Mouse (Mus musculus) left cerebral cortex, adult 2 months (tissue): ENCODE results near the gene Mpnd. TPM values are rescaled to one million over a fixed set of nuclear protein-coding genes. Genes with fewer than 3 reads are reported as not detected.

Experiments used
- DNase-seq, 2 experiments: peaks; one replicate each; pipeline ENCODE4 v3.0.0; 2021 to 2022; ENCODE audit warnings: low spot score in 2 of 2, mixed read lengths in 1 of 2; ENCODE audit errors: extremely low spot score in 1 of 2
- H3K27ac ChIP-seq: fragments of 200-600 bp; 2 replicates; pipeline ENCODE4 v1.8.1; 2022
- H3K4me3 ChIP-seq: fragments of 200-600 bp; 2 replicates; pipeline ENCODE4 v1.8.1; 2022
- CTCF ChIP-seq: fragments of 200-600 bp; IDR thresholded peaks from 2 replicates; pipeline ENCODE4 v1.8.1; 2022; ENCODE audit warnings: antibody characterized with exemption, mild to moderate bottlenecking, moderate library complexity
- intact Hi-C: fragments of 180-260 bp; cut with DNase I; formaldehyde crosslinking; loops from one replicate; pipeline ENCODE4 v1.15.1; 2025
- total RNA-seq, 2 experiments: library from RNA; stranded (reverse); gene quantifications; 2 replicates each; pipeline ENCODE4 v1.2.3; 2021

Mpnd gene
- total RNA-seq, 2 experiments from 2014 or later: 90.8 to 91.2 TPM

- no peak for DNase-seq
- Histone ChIP-seq H3K27ac (no peak overlapping the region), H3K4me3 (no peak overlapping the region)
- no peak for TF ChIP-seq CTCF
- intact Hi-C loops: no loop called here
Measured at GRCm38 (mm10) chr17:56032831-56033230, 27.3 kb downstream of the Mpnd start.

DNA sequence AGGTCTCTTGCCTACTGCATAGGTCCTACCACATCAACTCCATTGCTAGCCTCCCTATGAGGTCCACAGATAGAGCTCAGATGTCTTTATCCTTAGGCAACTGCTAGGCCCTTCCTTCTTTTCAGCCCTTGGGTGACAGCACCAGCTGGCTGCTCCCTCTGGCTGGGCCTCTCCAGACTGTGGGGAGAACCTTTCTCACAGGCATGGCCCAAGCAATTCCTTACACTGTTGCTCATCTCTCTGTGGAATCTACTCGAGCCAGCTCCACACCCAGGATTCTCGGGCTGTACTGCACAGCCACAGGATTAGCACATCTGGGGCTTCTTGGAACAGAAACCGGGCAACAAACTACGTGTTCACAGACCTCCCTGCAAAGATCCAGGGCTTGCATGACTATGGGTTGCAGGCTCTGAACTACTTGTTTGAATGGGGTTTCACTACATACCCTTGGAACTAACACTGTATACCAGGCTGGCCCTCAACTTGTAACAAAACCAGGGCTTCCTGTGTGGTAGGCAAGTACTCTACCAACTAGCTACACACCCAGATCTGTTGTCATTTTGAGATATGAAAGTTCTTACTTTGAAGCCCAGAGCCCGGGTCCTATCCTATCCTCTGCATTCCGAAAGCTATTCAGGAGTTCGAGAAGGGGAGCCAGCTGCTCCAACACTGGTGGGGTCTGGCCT, 28.7 kb downstream of the Mpnd start:
- H3K27ac ChIP-seq: no peak overlapping the region
- no peak for DNase-seq
- intact Hi-C loops: no loop called here
- H3K4me3 ChIP-seq: no peak overlapping the region
- TF ChIP-seq CTCF: no peak

- intact Hi-C loops: no loop called here
- DNase-seq: no peak
- no peak overlapping the region for H3K4me3 ChIP-seq
- H3K27ac ChIP-seq: no peak overlapping the region
- TF ChIP-seq CTCF: no peak
Measured at GRCm38 (mm10) chr17:56034726-56035100, 29.2 kb downstream of the Mpnd start.

GRCm38 (mm10) chr17:56035216-56035615, 29.7 kb downstream of the Mpnd start:
- intact Hi-C loops: no loop called here

GRCm38 (mm10) chr17:56036176-56036900, 30.8 kb downstream of the Mpnd start, which contains the start of gene Sh3gl1:
Gene Sh3gl1, minus strand, starts transcription at chr17:56036635.
- peak; percentile 100 for TF ChIP-seq CTCF
- Histone ChIP-seq H3K27ac (peak within 1 kb of the TSS; percentile 98), H3K4me3 (peak within 1 kb of the TSS; percentile 92)
- intact Hi-C loops: loop anchor here (2.0 kb wide), 1 partner anchor 38 kb away; the partner anchor contains the start of gene Ubxn6
- DNase-seq: peak; percentile 100

More at GRCm38 (mm10) chr17:56035216-56035615, 29.7 kb downstream of the Mpnd start:
- DNase-seq: no peak
- Histone ChIP-seq H3K4me3 (peak overlapping the region; percentile 92), H3K27ac (no peak overlapping the region)
- no peak for TF ChIP-seq CTCF

GRCm38 (mm10) chr17:56036901-56037287, 31.4 kb downstream of the Mpnd start:
- H3K27ac ChIP-seq: peak overlapping the region; percentile 60
- H3K4me3 ChIP-seq: peak overlapping the region; percentile 35
- TF ChIP-seq CTCF: no peak
- intact Hi-C loops: loop anchor here (2.0 kb wide), 1 partner anchor 38 kb away; the partner anchor contains the start of gene Ubxn6
- DNase-seq: no peak

- H3K27ac ChIP-seq: no peak overlapping the region
- peak in 1 of 2 experiments; percentile 9 for DNase-seq
- intact Hi-C loops: no loop called here
- H3K4me3 ChIP-seq: no peak overlapping the region
- no peak for TF ChIP-seq CTCF
Measured at GRCm38 (mm10) chr17:56038583-56039261, 33.2 kb downstream of the Mpnd start.

- DNase-seq: no peak
- intact Hi-C loops: no loop called here
- Histone ChIP-seq H3K27ac (no peak overlapping the region), H3K4me3 (no peak overlapping the region; the same call in 1 of the 2 replicates)
- no peak for TF ChIP-seq CTCF
Measured at GRCm38 (mm10) chr17:56039345-56039744, 33.8 kb downstream of the Mpnd start.

- peak within 1 kb of the TSS; percentile 78 for H3K4me3 ChIP-seq
- no peak for TF ChIP-seq CTCF
- intact Hi-C loops: no loop called here
- peak within 1 kb of the TSS; percentile 40; the same call in 1 of the 2 replicates for H3K27ac ChIP-seq
- peak; percentile 94 to 97 for DNase-seq
Measured at GRCm38 (mm10) chr17:56040030-56040856, 34.7 kb downstream of the Mpnd start, which contains the start of gene Chaf1a. Gene Chaf1a, plus strand, starts transcription at chr17:56040439.

GRCm38 (mm10) chr17:56040857-56041163, 35.3 kb downstream of the Mpnd start:
- DNase-seq: peak in 1 of 2 experiments; percentile 9
- Histone ChIP-seq H3K4me3 (peak overlapping the region; percentile 78), H3K27ac (no peak overlapping the region)
- TF ChIP-seq CTCF: no peak
- intact Hi-C loops: no loop called here

DNA sequence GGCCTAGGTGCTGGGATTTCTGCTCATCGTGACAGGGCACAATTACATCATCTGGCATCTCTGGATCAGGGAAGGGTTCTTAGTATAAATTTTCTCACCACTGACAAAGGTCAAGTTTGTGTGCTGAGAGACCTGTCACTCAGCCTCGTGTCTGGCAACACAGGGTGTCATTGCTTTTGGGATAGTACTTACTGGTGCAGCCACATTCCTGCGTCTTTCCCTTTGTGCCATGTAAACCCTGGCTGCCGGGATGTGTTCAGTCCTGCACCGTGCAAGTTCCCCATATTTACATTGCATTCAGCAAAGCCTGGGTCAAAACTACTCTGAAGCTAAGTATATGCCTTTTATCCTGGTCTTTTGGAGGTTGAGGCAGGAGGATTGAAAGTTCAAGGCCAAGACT, 45.9 kb downstream of the Mpnd start:
- no peak for TF ChIP-seq CTCF
- no peak overlapping the region for H3K4me3 ChIP-seq
- intact Hi-C loops: no loop called here
- no peak for DNase-seq
- H3K27ac ChIP-seq: no peak overlapping the region
